Mouse (Mus musculus): ENCODE measurements around the gene Pigk.

The Pigk gene

GRCm38 (mm10) chr3:152980978-152981974 is 267.4 kb downstream of the Pigk start:
- DNase-seq (ENCODE audit: low read depth, low spot score), result no peak

- no peak for DNase-seq (ENCODE audit: low read depth, low spot score)
These were observed 268.1 kb downstream of the Pigk start, which contains the start of gene St6galnac5 for GRCm38 (mm10) chr3:152981988-152982387. St6galnac5 (minus strand) TSS chr3:152982246.

DNA sequence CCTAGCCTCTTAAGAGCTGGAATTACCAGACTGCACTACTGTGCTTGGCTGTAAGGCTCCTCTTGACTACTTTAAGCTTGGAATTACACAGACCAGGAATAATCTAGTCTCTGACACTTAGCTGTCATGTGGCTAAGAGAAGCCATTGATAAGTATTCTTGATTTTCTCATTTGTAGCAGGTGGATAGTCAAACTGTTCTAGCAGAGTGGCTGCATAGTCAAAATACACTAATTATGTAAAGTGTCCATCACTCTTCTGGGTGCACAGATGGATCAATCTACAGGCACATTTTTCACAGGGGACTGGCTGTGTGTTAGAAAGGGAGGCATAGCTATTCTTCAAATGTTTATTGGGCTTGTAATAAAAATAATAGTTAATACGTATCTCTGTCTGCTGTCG is 276.9 kb downstream of the Pigk start:
- no peak for DNase-seq (ENCODE audit: low read depth, low spot score)

GRCm38 (mm10) chr3:152993608-152994007 is 279.7 kb downstream of the Pigk start:
- DNase-seq (ENCODE audit: low read depth, low spot score), result no peak

- no peak for DNase-seq (ENCODE audit: low read depth, low spot score)
These were observed 284.2 kb downstream of the Pigk start for GRCm38 (mm10) chr3:152998106-152998505.

GRCm38 (mm10) chr3:152998901-152999300 is 285.0 kb downstream of the Pigk start:
- no peak for DNase-seq (ENCODE audit: low read depth, low spot score)

DNA sequence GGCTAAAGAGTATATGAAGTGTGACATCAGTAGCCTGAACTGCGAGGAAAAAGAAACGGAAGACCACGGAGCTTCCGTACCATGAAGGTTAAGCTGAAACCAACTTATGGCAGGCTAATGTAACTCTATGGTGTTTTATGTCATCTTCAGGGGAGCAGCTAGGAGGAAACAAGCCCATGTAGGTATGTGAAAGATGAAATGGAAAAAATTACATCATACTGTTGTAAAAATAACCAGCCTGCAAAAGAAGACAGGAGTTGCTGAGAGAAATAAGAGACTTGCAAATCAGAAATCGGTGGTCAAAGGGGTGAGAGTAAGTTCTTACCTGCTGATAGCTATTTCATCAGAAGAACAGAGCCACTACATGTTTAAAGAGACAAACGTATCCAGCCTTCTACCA is 293.0 kb downstream of the Pigk start:
- no peak for DNase-seq (ENCODE audit: low read depth, low spot score)

GRCm38 (mm10) chr3:153016355-153016754 is 302.5 kb downstream of the Pigk start:
- no peak for DNase-seq (ENCODE audit: low read depth, low spot score)

DNA sequence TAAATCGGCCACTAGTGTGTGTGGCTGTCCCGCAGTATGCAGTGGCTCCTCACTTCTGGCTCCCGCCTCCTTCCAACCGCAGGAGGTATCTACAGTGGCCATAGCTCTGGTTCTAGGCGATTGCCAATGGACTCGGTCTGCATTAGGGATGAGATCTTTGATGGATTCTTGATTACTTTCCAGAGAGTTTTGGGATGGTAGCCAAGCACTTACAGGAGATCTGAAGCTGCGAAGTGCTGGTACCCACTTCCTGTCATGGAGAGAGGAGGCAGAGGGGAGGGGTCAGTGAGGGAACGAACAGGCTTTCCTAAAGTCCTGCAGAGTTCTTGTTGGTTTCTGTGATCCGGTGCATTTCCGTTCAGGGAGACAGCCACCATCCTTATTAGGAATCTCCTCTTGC is 304.2 kb downstream of the Pigk start:
- no peak for DNase-seq (ENCODE audit: low read depth, low spot score)

GRCm38 (mm10) chr3:153024016-153024415 is 310.1 kb downstream of the Pigk start:
- DNase-seq (ENCODE audit: low read depth, low spot score), result no peak

All from brain, embryonic 18.5 days (tissue).